Mouse (Mus musculus) hindbrain, embryonic 12.5 days (tissue): ENCODE measurements around the gene Hpca. TPM values are rescaled to one million over a fixed set of nuclear protein-coding genes. Genes with fewer than 3 reads are reported as not detected.

ENCODE experiments used
- ATAC-seq: fragments of 200-750 bp; cut with Nextera tagmentation; 2 replicates; pipeline ENCODE4 v1.8.0; 2017; ENCODE audit warnings: moderate TSS enrichment; ENCODE audit not compliant: low FRiP score
- H3K27ac ChIP-seq: fragments of 300-500 bp; sonication (generic); 2 replicates; pipeline ENCODE4 v1.5.1; 2016; ENCODE audit warnings: mild to moderate bottlenecking
- H3K27me3 ChIP-seq: fragments of 300-500 bp; sonication (generic); 2 replicates; pipeline ENCODE4 v1.6.1; 2016; ENCODE audit warnings: mild to moderate bottlenecking
- H3K36me3 ChIP-seq: fragments of 300-500 bp; sonication (generic); 2 replicates; pipeline ENCODE4 v1.6.1; 2016; ENCODE audit warnings: mild to moderate bottlenecking
- H3K4me1 ChIP-seq: fragments of 300-500 bp; sonication (generic); 2 replicates; pipeline ENCODE4 v1.6.1; 2016
- H3K4me2 ChIP-seq: fragments of 300-500 bp; sonication (generic); replicated peaks from 2 replicates; pipeline ENCODE4 v1.6.1; 2016; ENCODE audit warnings: mild to moderate bottlenecking
- H3K4me3 ChIP-seq: fragments of 300-500 bp; sonication (generic); 2 replicates; pipeline ENCODE4 v1.5.1; 2016; ENCODE audit warnings: mild to moderate bottlenecking
- H3K9ac ChIP-seq: fragments of 300-500 bp; sonication (generic); 2 replicates; pipeline ENCODE4 v1.6.1; 2016; ENCODE audit warnings: mild to moderate bottlenecking, moderate library complexity
- H3K9me3 ChIP-seq: fragments of 300-500 bp; sonication (generic); replicated peaks from 2 replicates; pipeline ENCODE4 v1.6.1; 2016; ENCODE audit warnings: mild to moderate bottlenecking
- whole genome bisulfite sequencing: fragments of 180-500 bp; shearing (Covaris S2); methylation state at CpG from one replicate; pipeline ENCODE4 v1.1.7; 2016; 5-methylcytosine and 5-hydroxymethylcytosine counted together
- polyA plus RNA-seq: library from polyadenylated mRNA; unstranded; fragments of >200 nt; fragmentation: Nextera tagmentation; extraction: Ambion mirVana; gene quantifications from 2 replicates; pipeline ENCODE4 v1.2.1, GENCODE M21; 2016

The Hpca gene
- polyA plus RNA-seq, 1 experiment from 2014 or later = 8.8 TPM

DNA sequence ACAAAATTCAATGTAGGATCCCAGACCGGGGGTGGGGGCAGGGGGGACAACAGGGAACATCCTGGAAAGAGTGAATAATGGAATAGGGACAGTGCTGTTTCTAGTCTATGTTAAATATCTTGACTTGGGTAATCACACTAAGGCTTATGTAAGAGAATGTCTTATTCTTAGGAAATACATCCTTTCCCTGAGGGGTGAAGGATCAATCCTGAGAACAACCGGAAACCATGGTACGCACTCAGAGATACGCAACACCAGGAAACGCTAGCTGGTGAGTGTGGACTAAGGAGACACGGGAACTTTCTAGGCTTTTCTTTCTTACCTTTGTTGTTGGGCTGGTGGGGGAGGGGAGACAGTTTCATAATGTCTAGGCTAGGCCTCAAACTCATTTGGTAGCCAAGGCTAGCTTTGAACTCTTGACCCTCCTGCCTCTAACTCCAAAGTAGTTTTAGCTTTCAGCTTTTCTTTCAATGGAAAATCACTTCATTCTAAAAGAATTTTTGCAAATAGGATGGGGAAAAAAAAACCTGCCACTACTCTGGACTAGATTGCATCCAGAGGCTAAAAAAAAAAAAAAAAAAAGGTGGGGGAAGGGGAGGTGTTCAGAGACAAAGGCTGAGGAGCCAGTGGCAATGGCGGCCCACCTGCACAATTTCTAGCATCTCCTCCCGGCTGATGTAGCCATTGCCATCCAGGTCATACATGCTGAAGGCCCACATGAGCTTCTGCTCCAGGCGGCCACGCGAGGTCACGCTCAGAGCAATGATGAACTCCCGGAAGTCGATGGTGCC, 3.9 kb downstream of the Hpca start:
- H3K27me3 ChIP-seq = peaks cover 46% of the 10 kb centered on the region
- 87% methylated on average over 14 of the region's 14 CpGs for WGBS

GRCm38 (mm10) chr4:129116703-129117102, 5.1 kb downstream of the Hpca start:
- Histone ChIP-seq H3K27me3 (peaks cover 34% of the 10 kb centered on the region), H3K9me3 (no peaks in the 10 kb centered on the region), H3K4me1 (peaks cover 46% of the 10 kb centered on the region), H3K9ac (no peak overlapping the region), H3K36me3 (no peaks in the 10 kb centered on the region), H3K4me2 (no peak overlapping the region), H3K27ac (no peak overlapping the region), H3K4me3 (no peak overlapping the region)
- 95% methylated on average over 8 of the region's 8 CpGs for WGBS
- no peak for ATAC-seq

More for the DNA sequence above, 3.9 kb downstream of the Hpca start:
- Histone ChIP-seq H3K36me3 (no peaks in the 10 kb centered on the region), H3K4me3 (no peak overlapping the region), H3K27ac (no peak overlapping the region), H3K4me2 (no peak overlapping the region), H3K9me3 (no peaks in the 10 kb centered on the region), H3K4me1 (peaks cover 39% of the 10 kb centered on the region), H3K9ac (no peak overlapping the region)
- ATAC-seq = no peak

DNA sequence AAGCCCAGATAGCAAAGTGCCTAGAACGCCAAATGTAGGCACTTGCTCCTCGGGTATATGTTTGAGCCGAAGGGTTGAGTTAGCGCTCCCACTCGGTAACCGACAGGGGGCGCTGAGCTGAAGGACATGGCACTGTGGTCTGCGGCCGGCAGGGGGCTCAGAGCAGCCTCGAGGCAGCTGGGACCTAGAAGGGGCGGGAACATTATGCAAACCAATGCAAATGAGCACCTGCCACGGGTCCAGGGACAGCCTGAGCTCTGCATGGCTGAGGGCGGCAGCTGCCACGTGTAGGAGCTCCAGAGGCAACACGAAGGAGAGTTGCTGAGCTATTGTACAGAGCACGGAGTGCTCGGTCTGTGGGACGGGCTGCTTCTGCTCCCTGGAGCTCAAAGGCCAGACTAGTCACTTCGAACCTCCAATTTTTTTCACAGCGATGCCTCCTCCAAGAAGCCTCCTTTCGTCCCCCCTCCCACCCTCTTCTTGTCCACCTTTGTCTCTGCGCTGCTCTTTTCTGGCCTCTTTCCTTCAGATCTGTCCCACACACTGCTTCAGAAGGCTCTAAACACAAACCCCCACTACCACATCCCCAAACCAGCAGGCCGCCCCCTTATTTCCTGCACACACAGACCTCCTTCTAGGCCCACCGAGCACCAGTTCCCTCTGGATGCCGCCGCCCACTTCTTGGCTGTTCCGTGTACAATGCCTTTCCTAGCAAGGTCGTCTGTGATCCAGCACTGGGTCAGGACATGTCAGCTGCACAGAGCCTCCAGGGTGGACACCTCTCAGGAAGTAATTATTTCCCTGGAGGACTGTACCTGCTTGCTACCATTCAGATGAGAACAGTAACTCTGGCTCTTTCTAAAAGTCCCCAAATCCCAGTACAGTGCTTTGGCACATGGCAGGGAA, 8.5 kb downstream of the Hpca start:
- Histone ChIP-seq H3K9me3 (no peaks in the 10 kb centered on the region), H3K36me3 (no peaks in the 10 kb centered on the region), H3K4me2 (0 out of 2 replicates have a peak overlapping the region, but pooled peaks have one; percentile 4), H3K27me3 (peaks cover 6% of the 10 kb centered on the region), H3K27ac (peak overlapping the region; percentile 57; the same call in 1 of the 2 replicates), H3K9ac (no peak overlapping the region; the same call in 1 of the 2 replicates), H3K4me3 (no peak overlapping the region), H3K4me1 (peaks cover 34% of the 10 kb centered on the region)
- 28% methylated on average over 28 of the region's 28 CpGs for WGBS
- ATAC-seq = peak; percentile 90

DNA sequence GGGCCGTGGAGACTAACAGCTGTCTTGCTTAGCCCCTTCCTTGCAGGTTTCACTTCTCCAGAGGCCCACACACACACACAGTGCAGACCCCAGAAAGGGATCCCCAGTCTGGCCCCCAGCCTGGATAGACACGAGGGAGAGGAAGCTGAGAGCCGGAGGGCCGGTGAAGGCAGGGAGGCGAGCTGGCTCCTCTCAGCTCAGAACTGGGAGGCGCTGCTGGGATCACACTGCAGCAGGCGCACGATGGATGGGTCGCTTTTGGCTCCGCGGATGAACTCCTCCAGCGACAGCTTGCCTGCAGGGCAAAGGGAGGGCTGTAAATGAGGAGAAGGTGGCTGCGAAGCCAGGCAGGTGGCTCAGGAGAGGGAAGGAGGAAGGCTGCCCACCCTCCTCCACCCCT, 9.6 kb downstream of the Hpca start:
- no peak overlapping the region; the same call in 1 of the 2 replicates for H3K4me2 ChIP-seq
- 0 out of 2 replicates have a peak overlapping the region, but pooled peaks have one; percentile 12 for H3K27ac ChIP-seq
- no peaks in the 10 kb centered on the region for H3K36me3 ChIP-seq
- peaks cover 14% of the 10 kb centered on the region for H3K27me3 ChIP-seq
- ATAC-seq = no peak
- 0 out of 2 replicates have a peak overlapping the region, but pooled peaks have one; percentile 1 for H3K9ac ChIP-seq
- H3K4me3 ChIP-seq = no peak overlapping the region
- peaks cover 34% of the 10 kb centered on the region for H3K4me1 ChIP-seq
- H3K9me3 ChIP-seq = no peaks in the 10 kb centered on the region
- WGBS = 62% methylated on average over 12 of the region's 13 CpGs

DNA sequence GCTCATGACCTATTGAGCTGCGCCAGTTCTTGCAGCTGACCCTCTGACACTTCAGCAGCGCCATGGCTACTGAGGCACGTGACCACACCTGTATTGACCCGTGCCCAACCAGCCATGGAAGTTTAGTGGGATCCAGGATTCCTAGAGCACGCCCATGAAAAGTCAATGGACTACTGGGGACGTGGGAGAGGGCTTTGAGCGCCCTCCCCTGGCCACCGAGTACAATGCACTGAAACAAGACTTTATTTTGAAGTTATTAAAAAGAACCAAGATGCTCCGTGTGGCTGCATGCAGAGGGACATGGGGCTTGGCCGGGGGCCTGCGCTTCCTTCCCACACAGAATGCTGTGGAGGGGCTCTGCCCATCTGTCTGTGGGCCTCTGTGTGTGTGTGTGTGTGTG, 10.5 kb downstream of the Hpca start:
- Histone ChIP-seq H3K36me3 (no peaks in the 10 kb centered on the region), H3K27ac (no peak overlapping the region), H3K4me1 (peaks cover 36% of the 10 kb centered on the region), H3K4me3 (no peak overlapping the region), H3K27me3 (peaks cover 21% of the 10 kb centered on the region), H3K9ac (no peak overlapping the region), H3K9me3 (no peaks in the 10 kb centered on the region), H3K4me2 (no peak overlapping the region)
- WGBS = 60% methylated on average over 11 of the region's 11 CpGs
- ATAC-seq = no peak

DNA sequence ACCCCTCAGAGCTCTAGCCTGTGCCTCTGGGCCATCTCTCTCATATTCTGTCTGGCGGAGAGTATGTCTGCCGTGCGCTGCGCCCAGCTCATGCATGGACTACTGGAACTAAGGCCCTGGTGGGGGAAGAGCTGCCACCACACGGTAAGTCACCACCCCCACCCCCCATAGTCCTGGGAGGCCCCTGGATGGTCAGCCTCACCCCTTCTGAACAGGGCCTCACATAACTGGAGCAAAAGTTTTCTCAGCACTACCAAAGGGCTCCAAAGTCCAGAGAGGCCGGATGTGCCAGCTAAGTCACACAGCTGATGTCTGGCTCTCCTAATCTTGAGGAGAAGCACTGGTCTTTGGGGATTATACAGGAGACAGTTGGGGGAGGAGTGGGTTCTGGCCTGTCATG, 11.0 kb downstream of the Hpca start:
- no peak overlapping the region for H3K27ac ChIP-seq
- H3K9ac ChIP-seq = no peak overlapping the region
- no peak overlapping the region for H3K4me2 ChIP-seq
- no peaks in the 10 kb centered on the region for H3K36me3 ChIP-seq
- H3K4me3 ChIP-seq = no peak overlapping the region
- H3K27me3 ChIP-seq = peaks cover 26% of the 10 kb centered on the region
- peaks cover 38% of the 10 kb centered on the region for H3K4me1 ChIP-seq
- 95% methylated on average over 6 of the region's 6 CpGs for WGBS
- no peak for ATAC-seq
- no peaks in the 10 kb centered on the region for H3K9me3 ChIP-seq

- WGBS = 86% methylated on average over 7 of the region's 7 CpGs
- ATAC-seq = no peak
- H3K27me3 ChIP-seq = peaks cover 48% of the 10 kb centered on the region
Observed at GRCm38 (mm10) chr4:129108624-129109023, 13.2 kb downstream of the Hpca start.

GRCm38 (mm10) chr4:129107348-129107899, 14.4 kb downstream of the Hpca start:
- Histone ChIP-seq H3K36me3 (no peaks in the 10 kb centered on the region), H3K4me1 (peaks cover 20% of the 10 kb centered on the region), H3K4me2 (no peak overlapping the region), H3K27me3 (peaks cover 54% of the 10 kb centered on the region), H3K27ac (no peak overlapping the region), H3K9me3 (no peaks in the 10 kb centered on the region), H3K4me3 (no peak overlapping the region), H3K9ac (no peak overlapping the region)
- no peak for ATAC-seq
- 77% methylated on average over 10 of the region's 10 CpGs for WGBS

More at GRCm38 (mm10) chr4:129108624-129109023, 13.2 kb downstream of the Hpca start:
- Histone ChIP-seq H3K9ac (no peak overlapping the region), H3K4me2 (no peak overlapping the region), H3K4me1 (peaks cover 30% of the 10 kb centered on the region), H3K27ac (no peak overlapping the region), H3K4me3 (no peak overlapping the region), H3K36me3 (no peaks in the 10 kb centered on the region), H3K9me3 (no peaks in the 10 kb centered on the region)

DNA sequence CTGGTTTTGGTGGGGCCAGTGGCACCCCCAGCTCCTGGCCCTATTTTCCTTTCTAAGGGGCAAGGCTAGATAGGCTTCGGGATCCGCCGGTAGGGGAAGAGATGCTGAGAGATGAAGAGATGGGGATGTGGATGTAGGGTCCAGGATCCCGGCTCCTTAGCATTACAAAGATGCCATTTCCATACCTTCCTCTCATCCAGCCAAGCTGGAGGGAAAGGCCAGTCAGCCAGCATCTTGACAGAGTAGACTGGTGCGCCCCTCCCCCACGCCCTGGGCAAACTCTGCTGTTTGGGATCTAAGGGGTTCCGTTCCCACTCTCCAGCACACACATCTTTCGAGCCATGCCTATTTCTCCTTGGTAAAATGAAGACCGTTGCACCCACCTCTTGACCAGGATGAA, 15.8 kb downstream of the Hpca start:
- Histone ChIP-seq H3K27me3 (peaks cover 54% of the 10 kb centered on the region), H3K4me2 (no peak overlapping the region), H3K4me3 (no peak overlapping the region), H3K9ac (no peak overlapping the region), H3K36me3 (no peaks in the 10 kb centered on the region), H3K27ac (no peak overlapping the region), H3K4me1 (peaks cover 14% of the 10 kb centered on the region), H3K9me3 (no peaks in the 10 kb centered on the region)
- no peak for ATAC-seq
- WGBS = 14% methylated on average over 9 of the region's 9 CpGs

DNA sequence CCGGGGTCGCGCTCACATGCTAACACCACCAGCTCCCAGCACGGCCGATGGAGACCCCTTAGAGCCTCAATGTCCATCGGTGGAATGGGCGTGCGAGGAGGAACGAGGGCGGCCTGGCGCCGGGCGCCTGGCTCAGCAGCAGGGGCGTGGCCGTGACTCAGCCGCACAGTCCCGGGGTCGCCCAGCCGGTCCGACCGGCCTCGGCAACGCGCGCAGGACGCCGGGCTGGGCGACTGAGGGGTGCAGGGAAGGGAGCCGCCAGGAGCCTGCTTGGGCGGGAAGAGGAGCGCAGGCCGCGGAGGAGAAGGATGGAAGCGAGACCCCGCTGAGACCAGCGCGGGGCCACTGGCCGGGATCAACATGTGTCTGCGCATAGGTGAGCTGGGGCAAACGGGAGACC, 16.5 kb downstream of the Hpca start, which contains the start of gene Tmem54:
Tmem54 (plus strand) TSS at position 193 of the 400 bp plus-strand sequence.
- peak within 1 kb of the TSS; percentile 51 for H3K4me2 ChIP-seq
- peaks cover 54% of the 10 kb centered on the region for H3K27me3 ChIP-seq
- 2% methylated on average over 40 of the region's 40 CpGs for WGBS
- H3K36me3 ChIP-seq = no peaks in the 10 kb centered on the region
- peaks cover 14% of the 10 kb centered on the region for H3K4me1 ChIP-seq
- no peak for ATAC-seq
- no peak within 1 kb of the TSS for H3K27ac ChIP-seq
- no peak within 1 kb of the TSS; the same call in 1 of the 2 replicates for H3K9ac ChIP-seq
- H3K4me3 ChIP-seq = peak within 1 kb of the TSS; percentile 28
- H3K9me3 ChIP-seq = no peaks in the 10 kb centered on the region

GRCm38 (mm10) chr4:129102133-129102829, 19.6 kb downstream of the Hpca start:
- no peaks in the 10 kb centered on the region; the same call in 1 of the 2 replicates for H3K9me3 ChIP-seq
- no peak for ATAC-seq
- WGBS = 82% methylated on average over 14 of the region's 14 CpGs
- peaks cover 41% of the 10 kb centered on the region for H3K27me3 ChIP-seq
- H3K36me3 ChIP-seq = no peaks in the 10 kb centered on the region
- no peak overlapping the region for H3K9ac ChIP-seq
- H3K4me2 ChIP-seq = no peak overlapping the region
- no peak overlapping the region for H3K27ac ChIP-seq
- no peak overlapping the region for H3K4me3 ChIP-seq
- H3K4me1 ChIP-seq = peaks cover 14% of the 10 kb centered on the region
